Mouse (Mus musculus): ENCODE data around the gene Hipk4.

DNA sequence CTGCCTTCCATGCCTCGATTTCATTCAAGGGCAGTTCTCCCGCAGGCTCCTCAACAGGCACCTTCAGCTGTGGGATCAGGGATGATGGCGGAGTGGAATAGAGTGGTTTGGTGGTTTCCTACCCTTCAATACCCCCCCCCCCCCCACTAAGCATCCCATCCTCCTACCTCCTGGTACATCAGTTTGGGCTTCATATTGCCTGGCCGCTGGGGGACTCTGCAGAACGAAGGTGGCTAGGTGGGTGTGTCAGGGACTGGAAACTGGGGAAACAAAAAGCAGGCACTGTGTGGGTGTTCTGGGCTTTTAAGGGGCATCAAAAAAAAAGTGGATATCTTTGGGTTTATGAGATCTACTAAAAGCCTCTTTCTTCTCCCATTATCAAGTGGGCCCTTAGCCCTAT is 18.9 kb downstream of the Hipk4 start:
- TF ChIP-seq CTCF (IDR thresholded peaks at IDR 0.05; ENCODE audit: low read depth) (no peak), EP300 (optimal IDR thresholded peaks at IDR 0.05) (no peak)
